Mouse (Mus musculus): Measurements from ENCODE around the gene Phrf1. TPM values are rescaled to one million over a fixed set of nuclear protein-coding genes. Genes with fewer than 3 reads are reported as not detected.

Phrf1 gene
- polyA plus RNA-seq, 1 experiment from 2014 or later: 96.1 TPM

GRCm38 (mm10) chr7:141277701-141278678 lies 49.4 kb downstream of the Phrf1 start:
- H3K4me3 ChIP-seq (replicated peaks; ENCODE audit: low read length): no peak overlapping the region
- WGBS: 84% methylated on average over 11 of the region's 11 CpGs
- no peak for ATAC-seq
- H3K4me1 ChIP-seq (replicated peaks; ENCODE audit: control insufficient read depth, insufficient read depth, low read length): peaks cover 10% of the 10 kb centered on the region
- H3K9ac ChIP-seq (replicated peaks; ENCODE audit: low read depth, low read length): no peak overlapping the region
- no peak overlapping the region for H3K27ac ChIP-seq (ENCODE audit: low read length)
- H3K9me3 ChIP-seq (ENCODE audit: control insufficient read depth, low read length): no peaks in the 10 kb centered on the region
- H3K36me3 ChIP-seq (ENCODE audit: control insufficient read depth, insufficient read depth): no peaks in the 10 kb centered on the region
- no peak overlapping the region for H3K4me2 ChIP-seq (ENCODE audit: low read length)
- H3K27me3 ChIP-seq (replicated peaks; ENCODE audit: control insufficient read depth, insufficient read depth, low read length): peaks cover 2% of the 10 kb centered on the region; the same call in 1 of the 2 replicates

DNA sequence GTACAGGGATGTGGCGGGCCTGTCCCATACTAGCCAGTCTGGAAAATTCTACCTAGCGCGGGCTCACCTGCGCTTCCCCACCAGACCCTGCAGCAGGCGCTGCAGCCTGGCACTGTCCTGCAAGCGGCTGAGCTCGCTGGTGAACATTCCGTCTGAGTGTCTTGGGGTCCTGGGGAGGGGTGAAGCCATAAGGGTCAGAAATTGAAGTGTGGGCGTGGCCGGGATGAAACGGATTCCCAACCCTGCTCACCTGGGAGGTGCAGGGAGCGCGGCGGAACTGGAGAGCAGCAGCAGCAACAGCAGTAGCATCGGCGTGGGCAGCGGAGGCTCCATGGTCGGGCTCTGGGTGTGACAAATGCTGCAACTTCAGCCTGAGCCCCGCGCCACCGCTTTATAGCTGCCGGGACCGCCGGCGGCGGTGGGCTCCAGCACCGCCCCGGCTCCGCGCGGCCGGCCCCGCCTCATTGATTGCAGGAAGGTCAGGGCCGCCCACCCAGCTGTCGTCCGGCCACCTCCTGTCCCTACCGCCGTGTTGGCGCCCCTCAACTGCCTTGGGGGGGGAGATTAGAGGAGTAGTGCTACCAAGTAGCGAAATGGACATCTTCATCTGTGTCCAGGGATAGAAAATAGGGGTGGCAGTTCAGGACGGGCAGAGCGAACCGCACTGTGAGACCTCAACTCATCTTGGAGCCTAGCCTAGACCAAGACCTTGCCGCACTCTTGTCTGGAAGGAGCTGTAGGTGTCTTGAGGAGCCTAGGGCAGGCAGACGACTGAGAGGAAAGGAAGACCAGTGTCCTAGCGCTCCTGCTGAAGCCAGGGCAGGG lies 50.4 kb downstream of the Phrf1 start, which contains the start of gene Sct:
Gene Sct (minus strand): TSS at position 368 of the 825 bp plus-strand sequence.
- Histone ChIP-seq H3K4me3 (replicated peaks; ENCODE audit: low read length) (peak within 1 kb of the TSS; percentile 48), H3K4me2 (ENCODE audit: low read length) (peak within 1 kb of the TSS; percentile 92), H3K9ac (replicated peaks; ENCODE audit: low read depth, low read length) (peak within 1 kb of the TSS; percentile 59), H3K36me3 (ENCODE audit: control insufficient read depth, insufficient read depth) (no peaks in the 10 kb centered on the region), H3K27ac (ENCODE audit: low read length) (no peak within 1 kb of the TSS), H3K4me1 (replicated peaks; ENCODE audit: control insufficient read depth, insufficient read depth, low read length) (peaks cover 10% of the 10 kb centered on the region), H3K27me3 (replicated peaks; ENCODE audit: control insufficient read depth, insufficient read depth, low read length) (peaks cover 2% of the 10 kb centered on the region; the same call in 1 of the 2 replicates), H3K9me3 (ENCODE audit: control insufficient read depth, low read length) (no peaks in the 10 kb centered on the region)
- peak; percentile 69 for ATAC-seq
- 3% methylated on average over 46 of the region's 46 CpGs for WGBS

DNA sequence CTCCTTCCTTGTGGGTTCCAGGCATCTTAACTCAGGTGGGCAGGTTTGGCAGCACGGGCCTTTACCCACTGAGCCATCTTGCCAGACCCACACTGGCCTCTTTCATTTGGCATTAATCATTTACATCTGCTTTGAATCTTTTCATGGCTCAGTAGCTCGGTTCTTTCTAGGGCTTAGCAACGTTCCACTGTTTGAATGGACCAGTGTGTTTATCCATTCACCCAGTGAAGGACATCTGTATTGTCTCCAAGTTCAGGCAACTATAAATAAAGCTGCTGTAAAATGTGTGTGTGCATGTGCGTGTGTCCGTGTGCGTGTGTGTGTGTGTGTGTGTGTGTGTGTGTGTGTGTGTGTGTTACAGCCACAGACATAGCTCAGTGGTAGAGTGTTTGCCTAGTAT lies 52.9 kb downstream of the Phrf1 start:
- 28% methylated on average over 6 of the region's 6 CpGs for WGBS

GRCm38 (mm10) chr7:141282756-141283155 lies 54.2 kb downstream of the Phrf1 start:
- no peak overlapping the region for H3K4me3 ChIP-seq (replicated peaks; ENCODE audit: low read length)
- no peaks in the 10 kb centered on the region for H3K9me3 ChIP-seq (ENCODE audit: control insufficient read depth, low read length)
- H3K36me3 ChIP-seq (ENCODE audit: control insufficient read depth, insufficient read depth): no peaks in the 10 kb centered on the region
- H3K4me2 ChIP-seq (ENCODE audit: low read length): no peak overlapping the region
- no peak overlapping the region for H3K9ac ChIP-seq (replicated peaks; ENCODE audit: low read depth, low read length)
- no peak for ATAC-seq
- WGBS: 86% methylated on average over 4 of the region's 4 CpGs
- peaks cover 2% of the 10 kb centered on the region; the same call in 1 of the 2 replicates for H3K27me3 ChIP-seq (replicated peaks; ENCODE audit: control insufficient read depth, insufficient read depth, low read length)
- peaks cover 10% of the 10 kb centered on the region for H3K4me1 ChIP-seq (replicated peaks; ENCODE audit: control insufficient read depth, insufficient read depth, low read length)
- H3K27ac ChIP-seq (ENCODE audit: low read length): no peak overlapping the region

More for the DNA sequence above, 52.9 kb downstream of the Phrf1 start:
- Histone ChIP-seq H3K36me3 (ENCODE audit: control insufficient read depth, insufficient read depth) (no peaks in the 10 kb centered on the region), H3K4me1 (replicated peaks; ENCODE audit: control insufficient read depth, insufficient read depth, low read length) (peaks cover 10% of the 10 kb centered on the region), H3K9ac (replicated peaks; ENCODE audit: low read depth, low read length) (no peak overlapping the region), H3K4me2 (ENCODE audit: low read length) (no peak overlapping the region), H3K9me3 (ENCODE audit: control insufficient read depth, low read length) (no peaks in the 10 kb centered on the region), H3K27me3 (replicated peaks; ENCODE audit: control insufficient read depth, insufficient read depth, low read length) (peaks cover 2% of the 10 kb centered on the region; the same call in 1 of the 2 replicates), H3K27ac (ENCODE audit: low read length) (no peak overlapping the region), H3K4me3 (replicated peaks; ENCODE audit: low read length) (no peak overlapping the region)
- peak; percentile 69 for ATAC-seq

DNA sequence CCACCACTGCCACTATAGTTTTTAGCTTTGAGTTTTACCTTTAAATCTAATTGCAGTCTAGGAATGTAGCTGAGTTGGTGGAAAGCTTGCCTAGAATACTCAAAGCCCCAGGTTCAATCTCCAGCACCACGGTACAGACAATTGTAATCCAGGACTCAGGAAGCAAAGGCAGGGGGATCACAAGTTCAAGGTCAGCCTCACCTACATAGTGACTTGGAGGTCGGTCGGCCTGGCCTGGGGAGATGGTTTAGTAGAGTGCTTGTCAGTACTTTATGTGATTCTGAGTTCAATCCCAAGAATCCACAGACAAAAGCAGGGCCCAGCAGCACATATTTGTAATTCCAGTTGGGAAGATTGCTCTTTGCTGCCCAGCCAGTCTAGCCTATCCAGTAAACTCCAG lies 59.5 kb downstream of the Phrf1 start:
- 86% methylated on average over 3 of the region's 3 CpGs for WGBS
- Histone ChIP-seq H3K27ac (ENCODE audit: low read length) (no peak overlapping the region), H3K27me3 (replicated peaks; ENCODE audit: control insufficient read depth, insufficient read depth, low read length) (peaks cover 10% of the 10 kb centered on the region), H3K4me2 (ENCODE audit: low read length) (no peak overlapping the region), H3K4me3 (replicated peaks; ENCODE audit: low read length) (no peak overlapping the region), H3K9me3 (ENCODE audit: control insufficient read depth, low read length) (no peaks in the 10 kb centered on the region), H3K4me1 (replicated peaks; ENCODE audit: control insufficient read depth, insufficient read depth, low read length) (peaks cover 8% of the 10 kb centered on the region), H3K36me3 (ENCODE audit: control insufficient read depth, insufficient read depth) (no peaks in the 10 kb centered on the region), H3K9ac (replicated peaks; ENCODE audit: low read depth, low read length) (no peak overlapping the region)
- no peak for ATAC-seq

DNA sequence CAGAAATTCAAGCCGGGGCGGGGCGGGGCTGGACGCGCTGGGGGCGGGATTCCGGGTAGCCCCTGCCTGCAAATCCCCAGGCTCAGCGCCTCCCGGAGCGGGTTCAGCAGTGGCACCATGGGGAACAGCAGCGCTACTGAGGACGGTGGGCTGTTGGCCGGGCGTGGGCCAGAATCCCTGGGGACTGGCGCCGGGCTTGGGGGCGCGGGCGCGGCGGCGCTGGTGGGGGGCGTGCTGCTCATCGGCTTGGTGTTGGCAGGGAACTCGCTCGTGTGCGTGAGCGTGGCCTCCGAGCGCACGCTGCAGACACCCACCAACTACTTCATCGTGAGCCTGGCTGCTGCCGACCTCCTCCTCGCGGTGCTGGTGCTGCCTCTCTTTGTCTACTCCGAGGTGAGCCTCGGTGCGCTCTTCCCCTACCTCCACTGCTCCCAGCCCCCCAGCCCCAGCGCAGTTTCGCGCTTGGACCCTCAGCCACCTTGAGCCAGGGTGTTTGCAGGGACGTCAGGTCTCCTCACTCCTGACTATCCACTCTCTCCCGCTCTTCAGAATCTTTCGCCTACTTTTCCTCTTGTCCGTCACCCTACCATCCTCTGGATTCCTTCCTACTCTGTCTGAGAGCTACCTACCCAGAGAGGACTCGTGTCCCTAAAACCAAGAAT lies 63.5 kb downstream of the Phrf1 start, which contains the start of gene Drd4:
Gene Drd4 (plus strand): TSS at position 86 of the 662 bp plus-strand sequence.
- peak; percentile 79 for ATAC-seq
- peak within 1 kb of the TSS; percentile 96 for H3K4me2 ChIP-seq (ENCODE audit: low read length)
- peaks cover 35% of the 10 kb centered on the region for H3K27me3 ChIP-seq (replicated peaks; ENCODE audit: control insufficient read depth, insufficient read depth, low read length)
- H3K9me3 ChIP-seq (ENCODE audit: control insufficient read depth, low read length): no peaks in the 10 kb centered on the region
- no peak within 1 kb of the TSS for H3K27ac ChIP-seq (ENCODE audit: low read length)
- peak within 1 kb of the TSS; percentile 76 for H3K9ac ChIP-seq (replicated peaks; ENCODE audit: low read depth, low read length)
- WGBS: 1% methylated on average over 46 of the region's 46 CpGs
- peaks cover 3% of the 10 kb centered on the region; the same call in 1 of the 2 replicates for H3K36me3 ChIP-seq (ENCODE audit: control insufficient read depth, insufficient read depth)
- H3K4me1 ChIP-seq (replicated peaks; ENCODE audit: control insufficient read depth, insufficient read depth, low read length): peaks cover 20% of the 10 kb centered on the region
- peak within 1 kb of the TSS; percentile 58 for H3K4me3 ChIP-seq (replicated peaks; ENCODE audit: low read length)

- no peaks in the 10 kb centered on the region for H3K9me3 ChIP-seq (ENCODE audit: control insufficient read depth, low read length)
- ATAC-seq: no peak
- H3K36me3 ChIP-seq (ENCODE audit: control insufficient read depth, insufficient read depth): peaks cover 7% of the 10 kb centered on the region; the same call in 1 of the 2 replicates
- peaks cover 35% of the 10 kb centered on the region for H3K27me3 ChIP-seq (replicated peaks; ENCODE audit: control insufficient read depth, insufficient read depth, low read length)
- peaks cover 20% of the 10 kb centered on the region for H3K4me1 ChIP-seq (replicated peaks; ENCODE audit: control insufficient read depth, insufficient read depth, low read length)
- H3K4me3 ChIP-seq (replicated peaks; ENCODE audit: low read length): peak overlapping the region; percentile 58
- no peak overlapping the region for H3K27ac ChIP-seq (ENCODE audit: low read length)
- peak overlapping the region; percentile 76 for H3K9ac ChIP-seq (replicated peaks; ENCODE audit: low read depth, low read length)
- H3K4me2 ChIP-seq (ENCODE audit: low read length): peak overlapping the region; percentile 96
- WGBS: 37% methylated on average over 15 of the region's 15 CpGs
Observed at GRCm38 (mm10) chr7:141292583-141293388, 64.2 kb downstream of the Phrf1 start.

DNA sequence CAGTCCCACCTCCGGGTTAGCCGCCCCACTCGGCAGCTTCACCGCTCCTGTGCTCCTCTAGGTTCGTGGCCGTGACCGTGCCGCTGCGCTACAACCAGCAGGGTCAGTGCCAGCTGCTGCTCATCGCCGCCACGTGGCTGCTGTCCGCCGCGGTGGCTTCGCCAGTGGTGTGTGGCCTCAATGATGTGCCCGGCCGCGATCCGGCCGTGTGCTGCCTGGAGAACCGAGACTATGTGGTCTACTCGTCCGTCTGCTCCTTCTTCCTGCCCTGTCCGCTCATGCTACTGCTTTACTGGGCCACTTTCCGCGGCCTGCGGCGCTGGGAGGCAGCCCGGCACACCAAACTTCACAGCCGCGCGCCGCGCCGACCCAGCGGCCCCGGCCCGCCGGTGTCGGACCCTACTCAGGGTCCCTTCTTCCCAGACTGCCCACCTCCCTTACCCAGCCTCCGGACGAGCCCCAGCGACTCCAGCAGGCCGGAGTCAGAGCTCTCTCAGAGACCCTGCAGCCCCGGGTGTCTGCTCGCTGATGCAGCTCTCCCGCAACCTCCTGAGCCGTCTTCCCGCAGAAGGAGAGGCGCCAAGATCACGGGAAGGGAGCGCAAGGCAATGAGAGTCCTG lies 65.4 kb downstream of the Phrf1 start:
- H3K4me1 ChIP-seq (replicated peaks; ENCODE audit: control insufficient read depth, insufficient read depth, low read length): peaks cover 20% of the 10 kb centered on the region
- no peak for ATAC-seq
- peak overlapping the region; percentile 62 for H3K4me2 ChIP-seq (ENCODE audit: low read length)
- H3K27me3 ChIP-seq (replicated peaks; ENCODE audit: control insufficient read depth, insufficient read depth, low read length): peaks cover 35% of the 10 kb centered on the region
- peak overlapping the region; percentile 38 for H3K4me3 ChIP-seq (replicated peaks; ENCODE audit: low read length)
- 1% methylated on average over 50 of the region's 53 CpGs for WGBS
- H3K9ac ChIP-seq (replicated peaks; ENCODE audit: low read depth, low read length): peak overlapping the region; percentile 46
- no peaks in the 10 kb centered on the region for H3K9me3 ChIP-seq (ENCODE audit: control insufficient read depth, low read length)
- peaks cover 7% of the 10 kb centered on the region; the same call in 1 of the 2 replicates for H3K36me3 ChIP-seq (ENCODE audit: control insufficient read depth, insufficient read depth)
- H3K27ac ChIP-seq (ENCODE audit: low read length): no peak overlapping the region

Data from forebrain, embryonic 16.5 days (tissue).